Mouse (Mus musculus) stomach, embryonic 14.5 days (tissue): ENCODE data around the gene Med27. TPM values are rescaled to one million over a fixed set of nuclear protein-coding genes. Genes with fewer than 3 reads are reported as not detected.

Source experiments
- microRNA-seq: library from miRNA; unstranded; fragments of <30 nt; microRNA quantifications from one replicate; pipeline ENCODE4, GENCODE M21; 2016
- polyA plus RNA-seq: library from polyadenylated mRNA; unstranded; fragments of >200 nt; fragmentation: Nextera tagmentation; extraction: Ambion mirVana; gene quantifications from 2 replicates; pipeline ENCODE4 v1.2.1, GENCODE M21; 2014

Gene Med27
- polyA plus RNA-seq, 1 experiment from 2014 or later, result 51.7 TPM

Small RNA genes within 50 kb of the gene (microRNA-seq; reads per million reads assigned to microRNA genes)
- gene Mir133c, result not detected

Other genes with a start within 250 kb of the Med27 start
- 18.3 and 21.7 TPM in 2 replicates for gene Setx, start 222.6 kb upstream of the Med27 start, polyA plus RNA-seq
- 0.43 and 0.49 TPM in 2 replicates for gene Ntng2, start 93.8 kb upstream of the Med27 start, polyA plus RNA-seq